Mouse (Mus musculus): Measurements from ENCODE around the gene 4930523C07Rik.

4930523C07Rik gene

DNA sequence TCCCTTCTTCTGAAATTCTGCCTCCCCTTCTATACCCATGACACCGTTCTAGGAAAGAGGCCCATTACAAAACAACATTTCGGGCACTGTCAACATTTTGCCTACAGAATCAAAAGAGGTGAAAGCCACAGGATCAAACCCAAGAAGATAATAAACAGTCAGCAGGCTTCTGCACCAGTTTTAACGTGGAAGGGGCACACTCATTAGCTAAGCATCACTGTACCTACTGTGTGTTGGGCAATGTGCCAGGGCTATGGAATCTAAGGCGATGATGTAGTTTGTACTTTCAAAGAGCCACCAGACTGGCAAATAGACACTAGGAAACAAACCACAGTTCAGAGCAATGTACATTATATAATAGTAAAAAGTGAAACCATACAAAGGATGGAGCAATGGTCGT lies 1.8 kb downstream of the 4930523C07Rik start:
- no peak for DNase-seq (ENCODE audit: low read depth, low spot score)

- DNase-seq (ENCODE audit: low read depth, low spot score), result no peak
Observed at GRCm38 (mm10) chr1:160046786-160047185, 2.6 kb downstream of the 4930523C07Rik start.

- DNase-seq (ENCODE audit: low read depth, low spot score), result no peak
Observed at GRCm38 (mm10) chr1:160047481-160047931, 3.3 kb downstream of the 4930523C07Rik start.

DNA sequence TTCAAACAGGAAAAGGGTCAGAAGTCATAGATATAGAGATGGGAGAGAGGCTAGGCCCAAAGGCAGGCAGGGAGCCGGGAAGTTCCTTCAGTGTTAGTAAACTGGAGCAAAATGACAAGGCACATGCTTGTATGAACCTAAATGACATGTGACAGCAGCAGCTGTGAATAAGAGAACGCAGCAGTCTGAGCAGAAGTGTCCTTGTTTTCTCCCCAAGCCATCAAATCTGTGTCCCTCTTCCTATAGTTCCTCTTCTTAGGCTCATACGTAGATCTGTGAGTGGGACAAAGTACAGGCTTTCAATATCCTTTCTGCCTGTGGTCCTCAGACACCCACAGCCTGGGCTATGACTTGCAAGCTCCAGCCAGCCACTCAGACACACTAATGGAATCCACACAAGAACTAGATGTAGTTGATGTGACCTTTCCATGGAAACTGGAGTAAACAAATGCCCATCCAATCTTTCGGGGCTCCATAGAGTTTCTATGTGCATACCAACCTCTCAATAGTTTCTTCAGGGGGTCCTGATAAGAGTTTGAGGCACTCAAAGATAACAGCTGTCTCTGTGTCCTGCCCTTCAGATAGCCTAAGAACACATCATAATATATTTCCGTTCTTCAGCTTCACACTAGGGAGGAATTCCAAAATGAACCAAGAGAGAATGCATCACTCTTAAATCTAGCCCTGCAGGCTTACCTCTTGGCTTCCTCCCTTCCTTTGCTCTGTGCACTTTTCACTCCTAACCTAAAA lies 5.1 kb downstream of the 4930523C07Rik start:
- DNase-seq (ENCODE audit: low read depth, low spot score), result no peak

- DNase-seq (ENCODE audit: low read depth, low spot score), result peak; percentile 58
Observed at GRCm38 (mm10) chr1:160050898-160051297, 6.7 kb downstream of the 4930523C07Rik start.

DNA sequence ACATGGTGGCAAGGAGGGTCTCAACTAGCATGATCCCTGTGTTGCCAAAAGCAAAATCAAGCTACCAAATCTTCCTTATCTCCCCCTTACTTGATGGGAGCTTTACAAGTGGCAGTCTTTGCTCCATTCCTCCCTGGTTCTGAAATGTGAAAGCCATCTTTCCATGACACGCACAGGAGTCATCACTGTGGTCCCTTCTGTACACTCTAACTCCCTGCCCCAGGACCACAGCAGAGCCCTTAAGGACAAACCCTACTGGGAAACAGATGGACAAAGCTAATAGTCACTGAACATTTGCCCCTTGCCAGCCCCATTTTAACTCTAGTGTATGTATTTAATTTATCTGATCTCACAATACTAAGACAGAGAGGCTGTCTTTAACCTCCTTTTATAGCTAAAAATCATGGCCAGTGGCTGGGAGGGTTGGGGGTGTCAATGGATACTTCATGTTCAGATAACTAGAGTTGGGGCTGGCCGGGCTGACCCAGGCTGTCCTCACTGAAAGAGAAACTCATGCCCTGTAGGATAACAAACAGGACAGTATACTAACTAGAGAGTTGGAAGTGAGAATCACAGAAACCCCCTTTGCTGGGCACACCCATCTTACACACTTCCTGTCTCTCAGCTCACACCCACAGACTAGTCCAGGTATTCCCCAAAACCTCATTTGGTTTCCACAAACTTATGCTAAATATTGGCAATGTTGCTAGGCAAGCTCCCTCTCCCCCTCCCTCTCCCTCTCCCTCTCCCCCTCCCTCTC lies 8.6 kb downstream of the 4930523C07Rik start:
- DNase-seq (ENCODE audit: low read depth, low spot score), result no peak

DNA sequence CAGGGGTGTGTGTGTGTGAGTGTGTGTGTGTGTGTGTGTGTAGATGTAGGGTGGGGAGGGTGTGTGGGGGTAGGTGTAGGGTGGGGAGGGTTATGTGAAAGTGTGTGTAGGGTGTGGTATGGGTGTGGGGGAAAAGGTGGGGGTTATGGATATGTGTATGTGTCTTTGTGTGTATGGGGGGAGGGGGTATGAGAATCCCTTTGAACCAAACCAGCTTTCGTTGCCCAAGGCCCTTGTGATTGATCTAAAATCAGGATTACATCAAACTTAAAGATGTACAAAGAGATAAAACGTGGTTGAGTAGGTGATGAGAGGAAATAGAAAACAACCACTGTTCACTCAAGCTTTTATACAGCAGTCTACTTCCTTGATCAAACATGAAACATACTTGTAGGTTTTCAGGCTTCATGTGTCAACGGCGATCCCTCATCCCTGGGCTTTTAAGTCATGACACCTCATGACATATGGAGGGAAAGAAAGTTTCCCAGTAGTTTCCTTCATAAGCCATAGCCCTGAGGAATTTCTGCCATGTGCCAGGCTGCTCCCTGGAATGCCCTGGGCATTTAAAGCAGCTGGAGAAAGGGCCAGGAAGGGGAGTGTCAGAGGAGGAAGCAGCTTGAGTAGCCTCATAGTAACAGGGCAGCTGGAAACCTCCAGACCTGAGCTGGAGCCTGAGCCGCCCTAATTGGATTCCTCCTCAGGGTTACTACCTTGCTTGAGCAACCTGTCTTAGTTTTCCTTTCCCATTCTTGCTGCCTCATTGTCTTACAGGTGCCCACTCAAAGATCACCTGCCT lies 9.5 kb downstream of the 4930523C07Rik start:
- no peak for DNase-seq (ENCODE audit: low read depth, low spot score)

DNA sequence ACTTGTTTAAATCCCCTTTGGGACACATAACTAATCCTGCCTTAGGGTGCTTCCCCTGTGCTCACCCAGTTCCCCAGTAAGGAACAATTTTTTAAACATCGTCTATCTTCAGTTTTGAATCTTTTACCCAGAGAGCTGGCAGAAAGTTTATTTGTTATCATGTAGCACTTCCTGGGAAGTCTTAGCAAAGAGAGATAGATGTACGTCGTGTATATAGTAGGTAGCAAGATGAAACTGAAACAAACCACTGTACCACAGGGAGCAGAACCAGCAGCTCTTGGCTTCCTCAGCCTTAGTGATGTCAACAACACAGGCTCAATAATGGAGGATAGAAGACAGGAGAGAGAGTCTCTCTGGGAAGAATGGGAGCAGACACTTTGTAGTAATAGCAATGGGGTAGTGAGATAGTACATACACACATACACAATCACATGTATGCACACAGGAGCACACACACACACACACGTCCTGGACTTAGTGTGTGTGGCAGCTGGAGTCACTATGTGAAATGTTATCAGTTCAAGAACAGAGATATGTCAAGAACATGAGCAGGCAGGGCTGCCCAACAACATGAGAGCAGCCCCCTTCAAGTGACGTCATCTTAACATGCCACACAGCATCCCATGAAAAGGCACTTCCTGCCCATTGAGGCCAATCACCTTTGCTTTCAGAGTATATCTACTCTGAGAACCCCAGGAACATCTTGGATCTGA lies 10.3 kb downstream of the 4930523C07Rik start:
- DNase-seq (ENCODE audit: low read depth, low spot score), result no peak

GRCm38 (mm10) chr1:160057657-160058056 lies 13.5 kb downstream of the 4930523C07Rik start:
- no peak for DNase-seq (ENCODE audit: low read depth, low spot score)

DNA sequence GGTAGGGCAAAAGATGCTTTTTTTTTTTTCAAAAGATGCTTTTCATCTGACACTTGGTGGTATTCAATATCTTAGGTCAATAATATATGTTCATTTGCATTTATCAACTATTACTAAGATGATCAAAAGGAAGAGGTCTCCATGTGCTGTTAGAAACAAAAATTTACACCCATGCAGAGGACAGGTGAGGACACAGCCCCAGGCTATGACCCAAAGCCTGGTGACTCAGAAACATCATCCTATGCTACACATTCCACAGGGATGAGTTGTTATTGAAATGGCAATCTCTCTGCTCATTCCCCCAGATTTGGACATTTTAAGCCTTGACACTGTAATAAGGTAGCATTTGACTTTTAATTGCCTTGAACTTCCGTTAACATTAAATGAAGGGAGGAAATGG lies 15.7 kb downstream of the 4930523C07Rik start:
- DNase-seq (ENCODE audit: low read depth, low spot score), result no peak

DNA sequence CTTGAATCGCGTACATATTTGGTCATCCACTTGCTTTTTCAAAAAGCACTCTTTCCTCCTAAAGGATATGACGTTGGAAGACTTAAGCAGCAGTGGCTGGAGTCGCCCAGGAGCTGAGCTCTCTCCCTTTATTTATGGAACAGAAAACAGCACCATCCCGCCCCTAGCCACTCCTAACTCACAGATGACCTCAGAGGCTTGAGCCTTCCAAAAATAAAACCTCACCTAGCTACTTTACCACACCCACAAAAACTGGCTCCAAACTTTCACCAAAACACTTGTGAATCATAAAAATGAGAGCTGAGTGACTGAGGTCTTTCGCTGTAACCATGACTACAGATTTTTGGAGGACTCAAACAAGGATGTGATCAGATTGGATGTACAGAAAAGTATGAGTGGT lies 16.4 kb downstream of the 4930523C07Rik start:
- DNase-seq (ENCODE audit: low read depth, low spot score), result peak; percentile 15

- no peak for DNase-seq (ENCODE audit: low read depth, low spot score)
Observed at GRCm38 (mm10) chr1:160061321-160061720, 17.1 kb downstream of the 4930523C07Rik start.

- no peak for DNase-seq (ENCODE audit: low read depth, low spot score)
Observed at GRCm38 (mm10) chr1:160061725-160062366, 17.7 kb downstream of the 4930523C07Rik start.

GRCm38 (mm10) chr1:160064547-160065144 lies 20.5 kb downstream of the 4930523C07Rik start:
- DNase-seq (ENCODE audit: low read depth, low spot score), result no peak

GRCm38 (mm10) chr1:160078882-160079661 lies 34.9 kb downstream of the 4930523C07Rik start:
- peak; percentile 21 for DNase-seq (ENCODE audit: low read depth, low spot score)

DNA sequence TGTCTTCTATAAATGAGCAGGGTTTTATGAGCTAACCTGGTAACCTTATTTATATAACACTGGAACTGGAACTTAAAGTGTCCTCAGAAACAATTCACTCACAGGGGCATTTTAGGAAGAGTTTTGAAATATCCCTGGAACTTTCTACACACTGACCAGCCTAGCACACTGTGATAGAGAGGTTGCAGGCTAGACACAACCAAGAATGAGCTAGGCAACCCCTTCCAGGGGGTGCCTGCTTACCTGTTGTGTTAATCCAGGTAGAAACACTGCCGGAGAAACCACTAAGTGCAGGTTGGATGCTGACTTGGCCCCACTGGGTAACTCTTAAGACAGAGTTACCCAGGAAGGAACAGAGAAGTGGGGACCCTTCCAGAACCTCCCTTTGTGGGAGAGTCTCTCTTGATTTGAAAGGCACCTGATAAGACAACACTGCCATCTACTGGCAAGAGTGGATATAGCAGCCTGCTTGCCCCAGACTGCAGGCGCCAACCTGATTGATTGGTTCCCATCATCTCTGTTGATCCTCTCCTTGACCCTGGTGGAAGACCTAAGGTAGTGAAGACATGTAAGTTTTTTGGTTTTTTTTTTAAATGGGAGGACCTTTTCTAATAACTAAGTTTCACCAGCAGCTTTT lies 36.7 kb downstream of the 4930523C07Rik start:
- peak; percentile 79 for DNase-seq (ENCODE audit: low read depth, low spot score)

DNA sequence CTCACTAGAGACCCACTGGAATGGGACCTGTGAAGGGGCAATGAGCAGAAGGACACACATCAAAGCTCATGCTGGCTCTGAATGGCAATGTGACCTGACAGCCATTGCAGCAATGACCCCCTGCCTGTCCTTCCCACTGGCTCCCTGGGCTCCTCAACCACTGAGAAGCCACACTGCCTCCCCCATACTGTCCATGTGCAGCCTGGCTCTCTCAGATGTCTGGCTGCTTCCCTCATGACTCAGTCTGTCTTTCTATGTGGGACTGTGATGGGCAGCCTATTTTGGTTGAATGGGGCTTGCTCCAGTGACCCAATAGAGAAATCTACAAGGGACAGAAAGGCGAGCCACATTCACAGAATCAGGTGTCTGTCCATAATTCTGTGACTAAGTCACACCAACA lies 38.5 kb downstream of the 4930523C07Rik start:
- no peak for DNase-seq (ENCODE audit: low read depth, low spot score)

DNA sequence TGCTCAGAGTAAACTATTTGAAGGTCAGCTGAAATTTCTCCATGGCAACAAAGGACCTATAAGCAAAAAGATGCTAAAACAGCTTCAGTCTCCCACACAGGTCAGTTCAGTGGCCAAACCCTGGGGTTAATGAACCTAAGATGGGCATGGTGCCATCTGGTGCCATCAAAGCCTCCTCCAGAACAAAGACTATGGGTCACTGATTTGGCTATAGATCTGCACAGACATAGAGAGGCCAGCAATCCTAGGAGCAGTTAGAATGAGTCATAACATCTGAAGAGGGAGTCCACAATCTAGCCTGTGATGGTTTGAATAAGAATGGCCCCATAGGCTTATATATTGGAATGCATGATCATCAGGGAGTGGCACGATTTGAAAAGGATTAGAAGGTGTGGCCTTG lies 40.1 kb downstream of the 4930523C07Rik start:
- no peak for DNase-seq (ENCODE audit: low read depth, low spot score)

DNA sequence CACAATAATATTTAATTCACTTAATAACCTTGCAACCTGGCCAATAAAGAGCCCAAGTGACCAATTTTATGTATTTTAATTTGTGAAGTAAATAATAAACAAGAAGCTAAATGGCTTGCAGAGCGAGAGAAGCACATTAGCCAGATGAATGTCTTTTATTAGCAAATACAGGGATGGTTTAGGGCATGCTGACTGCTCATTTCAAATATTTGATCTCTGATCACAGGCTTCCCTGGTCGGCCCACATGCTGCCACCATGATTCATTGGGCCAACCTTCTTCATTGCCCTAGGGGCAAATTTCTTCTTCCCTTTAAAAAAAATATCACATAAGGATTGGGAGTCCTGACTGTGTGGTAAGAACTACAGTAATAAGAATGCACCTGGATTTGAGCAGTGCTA lies 42.5 kb downstream of the 4930523C07Rik start:
- no peak for DNase-seq (ENCODE audit: low read depth, low spot score)
